Mouse (Mus musculus) urinary bladder, postnatal 36 days (tissue): ENCODE measurements at regions not wholly inside any gene's neighbourhood (a gene's known extent, or its start where the extent isn't known, plus 50 kb on each side); places are given as distances from the start of the nearest gene placed in this dataset.

ENCODE experiments used
- DNase-seq, 2 experiments: peaks; one replicate each; pipeline ENCODE4 v3.0.0; 2022; ENCODE audit warnings: low spot score in 2 of 2, mixed read lengths in 1 of 2

GRCm38 (mm10) chr2:116201248-116202223, 135.9 kb upstream of the Meis2 start:
- no peak for DNase-seq

GRCm38 (mm10) chr2:116200795-116201194, 135.2 kb upstream of the Meis2 start:
- no peak for DNase-seq

- DNase-seq: no peak
These were observed 116.2 kb upstream of the Meis2 start for GRCm38 (mm10) chr2:116181861-116182260.

- no peak for DNase-seq
These were observed 111.5 kb upstream of the Meis2 start for GRCm38 (mm10) chr2:116177155-116177554.

- no peak for DNase-seq
These were observed 100.5 kb upstream of the Meis2 start for GRCm38 (mm10) chr2:116165871-116166770.
